Mouse (Mus musculus): Measurements from ENCODE around the gene Opcml.

GRCm38 (mm10) chr9:28003131-28003530 lies 212.6 kb downstream of the Opcml start:
- TF ChIP-seq EP300 (IDR thresholded peaks at IDR 0.05; ENCODE audit: low read depth): no peak
- no peak for TF ChIP-seq CTCF (IDR thresholded peaks at IDR 0.05; ENCODE audit: low read depth)
